Mouse (Mus musculus) CH12.LX (cell line): Measurements from ENCODE around the gene Atp10a. TPM values are rescaled to one million over a fixed set of nuclear protein-coding genes. Genes with fewer than 3 reads are reported as not detected.

Experiments used
- DNase-seq: peaks from one replicate; pipeline ENCODE4 v3.0.0-alpha.2; 2013; ENCODE audit errors: extremely low read depth
- H3K27ac ChIP-seq: 2 replicates; pipeline ENCODE4 v1.5.1; 2012; ENCODE audit warnings: low read depth, mild to moderate bottlenecking, control low read depth, moderate library complexity; ENCODE audit not compliant: insufficient read depth
- H3K27me3 ChIP-seq: replicated peaks from 2 replicates; pipeline ENCODE3; 2012; ENCODE audit warnings: inconsistent platforms
- H3K36me3 ChIP-seq, 2 experiments: replicated peaks in 1 of 2; 2 replicates each; pipeline versions ENCODE3 to v1.6.1; 2012; ENCODE audit warnings: inconsistent platforms in 1 of 2, low read length in 1 of 2, mild to moderate bottlenecking in 1 of 2, mixed read lengths in 1 of 2, moderate library complexity in 1 of 2; ENCODE audit not compliant: control insufficient read depth in 1 of 2, insufficient read depth in 1 of 2
- H3K4me1 ChIP-seq, 2 experiments: 2 replicates each; pipeline ENCODE4 v1.6.1; 2012; ENCODE audit warnings: inconsistent platforms in 1 of 2, moderate library complexity in 1 of 2; ENCODE audit not compliant: insufficient read depth in 2 of 2, control insufficient read depth in 1 of 2
- H3K4me2 ChIP-seq: 2 replicates; pipeline ENCODE4 v1.6.1; 2012; ENCODE audit warnings: low read depth, mild to moderate bottlenecking, control low read depth; ENCODE audit not compliant: poor library complexity, insufficient read depth, severe bottlenecking
- H3K4me3 ChIP-seq, 3 experiments: fragments of 150-350 bp in 1 of 3; sonication (generic) in 1 of 3; replicated peaks in 1 of 3; 2 replicates each; pipeline versions ENCODE3 to v1.5.1; 2011 to 2012; ENCODE audit warnings: low read depth in 2 of 3, low read length in 2 of 3, mild to moderate bottlenecking in 2 of 3, moderate library complexity in 2 of 3, control low read depth in 1 of 3, improper control_type of control experiment in 1 of 3, inconsistent platforms in 1 of 3, mixed read lengths in 1 of 3; ENCODE audit not compliant: poor library complexity in 1 of 3
- H3K79me2 ChIP-seq: replicated peaks from 2 replicates; pipeline ENCODE4 v1.6.1; 2012; ENCODE audit warnings: mild to moderate bottlenecking, moderate library complexity; ENCODE audit not compliant: control insufficient read depth, poor library complexity, insufficient read depth, severe bottlenecking; ENCODE audit errors: extremely low read depth
- H3K9ac ChIP-seq: 2 replicates; pipeline ENCODE4 v1.6.1; 2012; ENCODE audit warnings: low read depth, mild to moderate bottlenecking, control low read depth, moderate library complexity; ENCODE audit not compliant: insufficient read depth
- H3K9me3 ChIP-seq: replicated peaks from 2 replicates; pipeline ENCODE3; 2012; ENCODE audit warnings: low read length, inconsistent platforms, mixed read lengths
- CHD2 ChIP-seq: IDR thresholded peaks from 2 replicates; pipeline ENCODE4 v1.6.1; 2011; ENCODE audit warnings: low read length, improper control_type of control experiment
- CTCF ChIP-seq, 2 experiments: IDR thresholded peaks in 1 of 2; conservative IDR thresholded peaks in 1 of 2; 2 replicates each; pipeline ENCODE4 v1.5.1; 2011 to 2012; ENCODE audit warnings: low read depth in 2 of 2, low read length in 2 of 2, improper control_type of control experiment in 1 of 2, inconsistent platforms in 1 of 2, mild to moderate bottlenecking in 1 of 2, moderate library complexity in 1 of 2
- ELF1 ChIP-seq: IDR thresholded peaks from 2 replicates; pipeline ENCODE4 v1.6.1; 2014; ENCODE audit warnings: low read depth, mild to moderate bottlenecking, inconsistent platforms, low read length, improper control_type of control experiment
- GABPA ChIP-seq: IDR thresholded peaks from 2 replicates; pipeline ENCODE4 v1.6.1; 2012; ENCODE audit warnings: low read depth, low read length, improper control_type of control experiment, inconsistent platforms; ENCODE audit not compliant: insufficient replicate concordance
- HCFC1 ChIP-seq: IDR thresholded peaks from 2 replicates; pipeline ENCODE4 v1.6.1; 2012; ENCODE audit warnings: low read depth, mild to moderate bottlenecking, inconsistent platforms, low read length, improper control_type of control experiment
- IRF4 ChIP-seq: IDR thresholded peaks from 2 replicates; pipeline ENCODE4 v1.6.1; 2014; ENCODE audit warnings: low read depth, mild to moderate bottlenecking, inconsistent platforms, low read length, improper control_type of control experiment
- JUN ChIP-seq: IDR thresholded peaks from 2 replicates; pipeline ENCODE4 v1.6.1; 2011; ENCODE audit warnings: low read depth, mild to moderate bottlenecking, low read length, improper control_type of control experiment, moderate library complexity; ENCODE audit not compliant: insufficient read depth
- MAFK ChIP-seq: IDR thresholded peaks from 2 replicates; pipeline ENCODE4 v1.6.1; 2011; ENCODE audit warnings: low read length, improper control_type of control experiment; ENCODE audit not compliant: insufficient replicate concordance
- MAX ChIP-seq: IDR thresholded peaks from 2 replicates; pipeline ENCODE4 v1.6.1; 2011; ENCODE audit warnings: low read length, improper control_type of control experiment
- MXI1 ChIP-seq: IDR thresholded peaks from 2 replicates; pipeline ENCODE4 v1.6.1; 2011; ENCODE audit warnings: mild to moderate bottlenecking, low read depth, low read length, improper control_type of control experiment
- NRF1 ChIP-seq: IDR thresholded peaks from 2 replicates; pipeline ENCODE4 v1.6.1; 2014; ENCODE audit warnings: low read depth, mild to moderate bottlenecking, inconsistent platforms, low read length, improper control_type of control experiment, moderate library complexity
- PAX5 ChIP-seq: IDR thresholded peaks from 2 replicates; pipeline ENCODE4 v1.6.1; 2012; ENCODE audit warnings: low read length, inconsistent platforms, mixed read lengths
- RAD21 ChIP-seq: IDR thresholded peaks from 2 replicates; pipeline ENCODE4 v1.6.1; 2011; ENCODE audit warnings: low read depth, mild to moderate bottlenecking, low read length, improper control_type of control experiment, moderate library complexity
- SIN3A ChIP-seq: IDR thresholded peaks from 2 replicates; pipeline ENCODE4 v1.6.1; 2012; ENCODE audit warnings: low read length, improper control_type of control experiment, inconsistent platforms
- ZC3H11A ChIP-seq: IDR thresholded peaks from 2 replicates; pipeline ENCODE4 v1.6.1; 2012; ENCODE audit warnings: low read depth, mild to moderate bottlenecking, inconsistent platforms, low read length, improper control_type of control experiment
- ZKSCAN1 ChIP-seq: IDR thresholded peaks from 2 replicates; pipeline ENCODE4 v1.6.1; 2012; ENCODE audit warnings: low read depth, inconsistent platforms, low read length, improper control_type of control experiment, borderline replicate concordance
- ZMIZ1 ChIP-seq: IDR thresholded peaks from 2 replicates; pipeline ENCODE4 v1.6.1; 2012; ENCODE audit warnings: low read depth, mild to moderate bottlenecking, inconsistent platforms, low read length, improper control_type of control experiment
- dilution Hi-C: fragments of 300-500 bp; cut with MboI; formaldehyde crosslinking; loops from 2 replicates; pipeline ENCODE4 v1.14.3; 2020; ENCODE audit warnings: low sequenced_read_pairs; ENCODE audit not compliant: extremely low pct_unique_long_range_greater_than_20kb, extremely low pct_ligation_motif_present
- in situ Hi-C: fragments of 300-500 bp; cut with MboI; formaldehyde crosslinking; loops from 3 replicates; pipeline ENCODE4 v1.14.3; 2019; ENCODE audit warnings: low sequenced_read_pairs, low pct_ligation_motif_present, low pct_unique_long_range_greater_than_20kb, mixed read lengths
- polyA plus RNA-seq: library from polyadenylated mRNA; unstranded; fragments of >175 nt; gene quantifications from 2 replicates; pipeline ENCODE4 v1.2.1, GENCODE M21; 2012; ENCODE audit warnings: low read depth; ENCODE audit not compliant: insufficient read length
- total RNA-seq, 2 experiments: library from RNA; depleted of rRNA; stranded (reverse); fragments of 300-350 nt in 1 of 2; fragments of >200 nt in 1 of 2; gene quantifications; 2 replicates each; pipeline ENCODE4 v1.2.3; 2012 to 2014

Atp10a gene
- total and polyA plus RNA-seq, 3 experiments = not detected

DNA sequence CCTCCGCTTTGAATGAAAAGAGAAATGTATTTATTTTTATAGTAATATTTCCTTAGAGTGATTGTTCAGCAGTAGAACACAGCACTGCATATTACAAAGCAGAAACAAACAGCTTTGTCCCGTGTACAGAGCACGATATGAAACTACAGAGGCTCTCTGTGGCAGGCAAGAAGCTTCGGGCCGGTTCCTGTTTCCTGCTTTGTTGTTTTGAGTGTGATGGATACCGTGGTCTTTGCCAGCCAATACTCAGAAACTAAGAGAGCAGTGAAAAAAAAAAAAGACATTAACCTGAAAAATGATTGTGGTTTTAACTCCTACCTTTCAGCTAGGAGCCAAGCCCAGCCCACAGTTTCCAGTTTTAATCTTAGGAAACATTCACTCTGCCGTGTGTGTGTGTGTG is 55.8 kb downstream of the Atp10a start:
- H3K27ac ChIP-seq = no peak overlapping the region
- TF ChIP-seq JUN (no peak), PAX5 (no peak), GABPA (no peak), ELF1 (no peak), ZC3H11A (no peak)
- dilution Hi-C loops = no loop called here

DNA sequence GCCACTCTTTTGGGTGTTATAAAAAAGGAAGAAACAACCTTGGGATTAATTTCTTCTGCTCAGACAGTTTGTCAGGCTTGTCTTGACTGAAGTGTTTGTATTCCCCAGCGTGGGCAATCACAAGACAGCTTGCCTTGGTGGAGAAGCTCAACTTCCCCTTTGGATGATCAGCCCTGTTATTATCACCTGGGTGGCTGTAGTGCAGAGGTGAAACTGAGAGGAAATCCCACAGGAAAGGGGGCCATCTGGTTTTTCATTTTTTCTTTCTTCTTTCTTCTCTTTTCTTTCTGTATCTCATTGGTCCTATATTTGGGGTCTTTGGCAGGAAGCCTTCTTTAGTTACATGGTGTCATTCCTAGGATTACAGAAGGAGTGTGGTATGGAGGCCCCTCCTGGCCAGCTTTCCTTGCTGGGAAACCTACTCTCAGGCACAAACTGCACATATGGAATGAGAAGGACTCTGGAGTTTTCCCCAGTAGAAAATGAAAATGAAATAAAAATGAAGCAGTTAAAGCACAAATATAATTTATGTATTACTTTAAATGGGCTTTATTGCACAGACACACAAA is 59.7 kb downstream of the Atp10a start:
- no peak overlapping the region for H3K4me3 ChIP-seq
- H3K4me2 ChIP-seq = no peak overlapping the region
- H3K27ac ChIP-seq = no peak overlapping the region
- no peak for TF ChIP-seq ZMIZ1
- TF ChIP-seq SIN3A = no peak
- TF ChIP-seq MAX = no peak
- TF ChIP-seq CHD2 = no peak
- no peak for TF ChIP-seq ZKSCAN1
- TF ChIP-seq MAFK = no peak
- TF ChIP-seq NRF1 = no peak
- no peak for TF ChIP-seq RAD21
- TF ChIP-seq HCFC1 = no peak
- TF ChIP-seq CTCF (conservative IDR thresholded peaks at IDR 0.05 in 1 of 2, IDR thresholded peaks at IDR 0.05 in 1 of 2; ENCODE audit: low read depth in 2 of 2, low read length in 2 of 2) = no peak
- TF ChIP-seq IRF4 = no peak
- no peak for TF ChIP-seq MXI1
- no peaks in the 10 kb centered on the region for H3K79me2 ChIP-seq
- dilution Hi-C loops (no loop called here), in situ Hi-C loops (no loop called here)
- H3K9me3 ChIP-seq = peaks cover 61% of the 10 kb centered on the region
- no peak overlapping the region for H3K9ac ChIP-seq
- no peak for DNase-seq
- no peaks in the 10 kb centered on the region for H3K4me1 ChIP-seq
- H3K27me3 ChIP-seq = no peaks in the 10 kb centered on the region
- no peaks in the 10 kb centered on the region for H3K36me3 ChIP-seq

More for the DNA sequence above, 55.8 kb downstream of the Atp10a start:
- in situ Hi-C loops = no loop called here
- no peak overlapping the region for H3K9ac ChIP-seq
- H3K4me2 ChIP-seq = no peak overlapping the region
- DNase-seq = no peak
- no peaks in the 10 kb centered on the region for H3K79me2 ChIP-seq
- no peak overlapping the region for H3K4me3 ChIP-seq
- H3K36me3 ChIP-seq = no peaks in the 10 kb centered on the region
- peaks cover 52% of the 10 kb centered on the region for H3K9me3 ChIP-seq
- H3K27me3 ChIP-seq = no peaks in the 10 kb centered on the region
- H3K4me1 ChIP-seq = no peaks in the 10 kb centered on the region
